Mouse (Mus musculus) cortical plate, adult 2 months (tissue): Measurements from ENCODE around the gene Gng12. TPM values are rescaled to one million over a fixed set of nuclear protein-coding genes. Genes with fewer than 3 reads are reported as not detected.
"Not testable (repeated sequence)": the region's sequence is repeated elsewhere in the genome, so short reads cannot be mapped to it uniquely, and the experiment has no call there.

Experiments
- H3K27ac ChIP-seq: fragments of 200-500 bp; 2 replicates; pipeline ENCODE4 v1.5.1; 2012; ENCODE audit warnings: low read length, control low read depth, inconsistent platforms; ENCODE audit not compliant: insufficient read depth
- H3K4me1 ChIP-seq: fragments of 200-500 bp; 2 replicates; pipeline ENCODE4 v1.6.1; 2011; ENCODE audit warnings: low read length; ENCODE audit not compliant: control insufficient read depth, insufficient read depth
- H3K4me3 ChIP-seq: fragments of 200-500 bp; 2 replicates; pipeline ENCODE4 v1.5.1; 2011; ENCODE audit warnings: mild to moderate bottlenecking, low read length, control low read depth; ENCODE audit not compliant: insufficient read depth
- CTCF ChIP-seq: fragments of 200-500 bp; IDR thresholded peaks from 2 replicates; pipeline ENCODE4 v1.5.1; 2011; ENCODE audit warnings: mild to moderate bottlenecking, control low read depth, low read length; ENCODE audit not compliant: insufficient read depth; ENCODE audit errors: extremely low read depth
- POLR2A ChIP-seq: fragments of 200-500 bp; IDR thresholded peaks from 2 replicates; pipeline ENCODE4 v1.6.1; 2011; ENCODE audit warnings: mild to moderate bottlenecking, low read length, control low read depth; ENCODE audit not compliant: insufficient read depth; ENCODE audit errors: extremely low read depth
- polyA plus RNA-seq: library from polyadenylated mRNA; depleted of rRNA; stranded (reverse); fragments of >200 nt; gene quantifications from 2 replicates; pipeline ENCODE4 v1.2.3, GENCODE M21; 2012

Gng12 gene
- polyA plus RNA-seq, 1 experiment, result 58.7 TPM

GRCm38 (mm10) chr6:66951726-66952418 is 55.7 kb downstream of the Gng12 start:
- H3K4me1 ChIP-seq, result no peaks in the 10 kb centered on the region
- no peak overlapping the region for H3K4me3 ChIP-seq
- no peak overlapping the region for H3K27ac ChIP-seq
- TF ChIP-seq POLR2A (no peak), CTCF (no peak)

GRCm38 (mm10) chr6:66953951-66954519 is 57.8 kb downstream of the Gng12 start:
- H3K4me3 ChIP-seq, result no peak overlapping the region
- H3K4me1 ChIP-seq, result no peaks in the 10 kb centered on the region
- no peak overlapping the region for H3K27ac ChIP-seq
- TF ChIP-seq CTCF (no peak), POLR2A (no peak)

- Histone ChIP-seq H3K27ac (no peak overlapping the region), H3K4me1 (no peaks in the 10 kb centered on the region), H3K4me3 (no peak overlapping the region)
- TF ChIP-seq CTCF (peak; percentile 56), POLR2A (no peak)
Measured at GRCm38 (mm10) chr6:66955089-66955657, 59.0 kb downstream of the Gng12 start.

GRCm38 (mm10) chr6:66958466-66959235 is 62.5 kb downstream of the Gng12 start:
- Histone ChIP-seq H3K27ac (no peak overlapping the region), H3K4me3 (no peak overlapping the region), H3K4me1 (no peaks in the 10 kb centered on the region)
- TF ChIP-seq POLR2A, result no peak
- TF ChIP-seq CTCF, result no peak

GRCm38 (mm10) chr6:66962582-66963043 is 66.4 kb downstream of the Gng12 start:
- Histone ChIP-seq H3K4me3 (no peak overlapping the region), H3K27ac (no peak overlapping the region), H3K4me1 (no peaks in the 10 kb centered on the region)
- TF ChIP-seq POLR2A (no peak), CTCF (peak; percentile 77)

- Histone ChIP-seq H3K4me1 (no peaks in the 10 kb centered on the region), H3K4me3 (no peak overlapping the region), H3K27ac (no peak overlapping the region)
- TF ChIP-seq POLR2A, result no peak
- no peak for TF ChIP-seq CTCF
Measured at GRCm38 (mm10) chr6:66963068-66963467, 66.9 kb downstream of the Gng12 start.

GRCm38 (mm10) chr6:66963651-66964050 is 67.5 kb downstream of the Gng12 start:
- H3K4me1 ChIP-seq, H3K27ac ChIP-seq: not testable (repeated sequence)

GRCm38 (mm10) chr6:66964222-66964621 is 68.0 kb downstream of the Gng12 start:
- TF ChIP-seq POLR2A (no peak), CTCF (no peak)
- Histone ChIP-seq H3K4me1 (no peaks in the 10 kb centered on the region), H3K27ac (no peak overlapping the region)

More at GRCm38 (mm10) chr6:66963651-66964050, 67.5 kb downstream of the Gng12 start:
- not testable (repeated sequence) for H3K4me3 ChIP-seq

GRCm38 (mm10) chr6:66965203-66965602 is 69.0 kb downstream of the Gng12 start:
- H3K4me1 ChIP-seq, result no peaks in the 10 kb centered on the region; the same call in 1 of the 2 replicates
- no peak overlapping the region for H3K27ac ChIP-seq
- no peak overlapping the region for H3K4me3 ChIP-seq
- TF ChIP-seq POLR2A, result no peak
- TF ChIP-seq CTCF, result no peak

More at GRCm38 (mm10) chr6:66964222-66964621, 68.0 kb downstream of the Gng12 start:
- no peak overlapping the region for H3K4me3 ChIP-seq

GRCm38 (mm10) chr6:66967788-66968187 is 71.6 kb downstream of the Gng12 start:
- peaks cover 4% of the 10 kb centered on the region for H3K4me1 ChIP-seq
- H3K4me3 ChIP-seq, result no peak overlapping the region
- TF ChIP-seq POLR2A (no peak), CTCF (no peak)
- no peak overlapping the region for H3K27ac ChIP-seq
